Mouse (Mus musculus) cerebellum, adult (tissue): ENCODE results near the gene Hamp.

Experiments
- ATAC-seq: cut with Nextera tagmentation; 2 replicates; pipeline ENCODE4 v1.9.2; 2017; ENCODE audit warnings: mild to moderate bottlenecking, moderate library complexity, mixed read lengths; ENCODE audit not compliant: insufficient number of reproducible peaks, low FRiP score, low TSS enrichment

Hamp gene

DNA sequence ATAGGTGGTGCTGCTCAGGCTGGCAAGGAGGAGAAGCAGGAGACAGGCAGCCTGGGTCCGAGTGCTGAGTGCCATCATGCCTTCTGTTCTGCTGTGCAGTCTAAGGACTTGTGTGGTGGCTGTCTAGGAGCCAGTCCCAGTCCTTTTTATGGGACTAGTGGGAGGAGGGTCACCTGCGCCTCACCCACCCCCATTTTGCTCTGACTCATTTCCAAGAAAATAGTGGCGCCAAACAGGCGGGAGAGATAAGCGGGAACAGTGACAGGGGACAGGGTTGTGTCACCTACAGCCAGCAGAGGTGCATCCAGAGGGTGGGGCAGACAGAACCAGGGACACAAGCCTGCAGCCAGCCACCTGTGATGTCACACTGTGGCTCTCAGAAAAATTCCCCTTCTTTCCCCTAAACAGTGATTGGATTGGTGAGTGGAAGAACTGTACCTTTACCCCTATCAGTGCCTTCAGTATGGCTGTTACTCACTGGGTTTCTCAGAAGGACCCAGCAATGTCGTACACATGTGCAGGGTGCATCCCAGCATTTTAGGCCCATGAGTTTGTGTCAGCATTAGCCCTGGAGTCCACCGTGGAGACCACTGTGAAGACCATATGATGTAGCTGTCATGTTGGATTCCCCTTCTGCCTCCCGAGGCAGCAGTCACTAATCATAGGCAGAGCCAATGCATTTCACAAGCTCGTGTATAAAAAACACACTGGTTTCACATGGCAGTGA is at the start of gene Hamp:
TSS of gene Hamp (minus strand) at position 124 of the 727 bp plus-strand sequence.
- no peak for ATAC-seq

DNA sequence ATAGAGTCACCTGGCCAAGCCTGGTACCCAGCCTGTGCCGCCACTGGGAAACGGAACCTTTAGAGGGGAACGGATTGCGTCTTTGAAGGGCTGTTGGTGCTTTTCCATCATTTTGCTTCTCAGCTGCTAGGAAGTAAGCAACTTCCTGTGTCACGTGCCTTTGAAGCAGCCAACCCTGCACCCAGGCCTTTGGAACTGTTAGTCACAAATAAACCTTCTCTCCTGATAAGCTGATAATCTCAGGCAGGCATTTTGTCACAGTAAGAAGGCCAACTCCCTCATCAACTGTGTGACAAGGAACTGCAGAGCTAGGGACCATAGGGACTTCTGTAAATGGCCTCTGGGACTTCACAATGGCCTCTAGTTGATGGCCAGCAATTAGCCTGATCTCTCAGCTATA is 48.3 kb upstream of the Hamp start:
- ATAC-seq, result no peak

DNA sequence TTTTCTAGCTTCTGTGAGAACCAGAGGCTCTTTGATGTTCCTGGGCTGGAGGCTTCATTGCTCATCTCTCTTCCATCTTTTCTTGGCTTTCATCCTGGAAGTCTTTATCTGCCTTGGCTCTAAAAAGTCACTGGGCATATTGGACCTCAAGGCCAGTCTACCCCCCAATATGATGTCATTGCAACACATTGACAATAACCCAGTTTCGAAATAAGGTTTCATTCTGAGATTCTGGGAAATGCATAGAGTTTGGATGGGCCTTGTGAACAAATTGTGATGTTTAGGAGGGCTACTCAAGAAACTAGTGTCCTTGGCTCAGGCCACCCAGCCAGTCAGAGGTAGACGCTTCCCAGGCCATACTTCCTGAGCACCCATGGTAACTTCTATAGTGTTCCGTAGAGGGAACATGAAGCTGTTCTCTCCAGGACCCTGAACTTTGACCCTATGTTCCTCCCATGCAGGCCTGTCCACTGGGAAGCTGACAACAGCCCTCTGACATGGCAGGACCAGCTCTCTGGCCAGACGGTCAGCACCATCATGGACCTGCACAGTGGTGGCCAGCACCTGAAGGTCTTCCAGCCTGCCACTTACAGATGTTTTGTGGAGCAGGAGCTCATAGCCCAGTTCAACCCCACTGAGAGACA is 44.8 kb upstream of the Hamp start:
- no peak for ATAC-seq

DNA sequence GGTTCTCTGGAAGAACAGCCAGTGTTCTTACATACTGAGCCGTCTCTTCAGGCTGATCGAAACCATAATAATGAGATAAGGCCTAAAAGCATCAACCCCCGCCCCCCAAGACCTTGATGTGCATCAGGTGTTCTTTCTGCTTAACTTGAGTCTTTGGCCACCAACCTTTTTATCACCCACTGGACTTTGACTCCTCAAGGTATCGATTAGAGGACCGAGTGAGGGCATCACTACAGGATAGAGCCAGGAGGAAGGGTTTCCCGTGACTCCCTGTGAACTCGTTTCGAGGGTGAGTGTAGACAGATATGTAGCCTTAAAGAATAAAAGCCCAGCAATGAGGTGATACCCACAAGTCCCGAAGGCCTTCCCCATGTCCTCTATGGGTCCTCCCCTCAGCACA is 41.5 kb upstream of the Hamp start:
- no peak for ATAC-seq

DNA sequence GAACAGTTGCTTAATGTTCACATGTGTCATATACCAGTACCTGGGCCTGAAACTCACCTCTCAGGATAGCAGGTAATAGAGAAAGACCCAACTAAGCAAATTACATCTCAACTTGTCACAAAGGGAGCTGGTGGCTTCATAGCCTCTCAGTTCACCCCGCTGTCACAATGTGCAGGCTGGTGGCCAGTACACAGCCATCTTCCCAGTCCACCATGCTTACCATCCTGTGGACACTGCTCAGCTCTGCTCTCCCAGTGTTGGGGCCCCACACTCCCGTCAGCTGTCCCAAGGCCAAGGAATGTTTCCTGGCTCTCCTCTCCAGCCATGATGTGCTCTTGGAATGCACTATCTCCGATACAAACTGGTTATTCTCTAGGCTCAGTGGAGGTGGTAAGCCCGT is 37.9 kb upstream of the Hamp start:
- ATAC-seq, result no peak

DNA sequence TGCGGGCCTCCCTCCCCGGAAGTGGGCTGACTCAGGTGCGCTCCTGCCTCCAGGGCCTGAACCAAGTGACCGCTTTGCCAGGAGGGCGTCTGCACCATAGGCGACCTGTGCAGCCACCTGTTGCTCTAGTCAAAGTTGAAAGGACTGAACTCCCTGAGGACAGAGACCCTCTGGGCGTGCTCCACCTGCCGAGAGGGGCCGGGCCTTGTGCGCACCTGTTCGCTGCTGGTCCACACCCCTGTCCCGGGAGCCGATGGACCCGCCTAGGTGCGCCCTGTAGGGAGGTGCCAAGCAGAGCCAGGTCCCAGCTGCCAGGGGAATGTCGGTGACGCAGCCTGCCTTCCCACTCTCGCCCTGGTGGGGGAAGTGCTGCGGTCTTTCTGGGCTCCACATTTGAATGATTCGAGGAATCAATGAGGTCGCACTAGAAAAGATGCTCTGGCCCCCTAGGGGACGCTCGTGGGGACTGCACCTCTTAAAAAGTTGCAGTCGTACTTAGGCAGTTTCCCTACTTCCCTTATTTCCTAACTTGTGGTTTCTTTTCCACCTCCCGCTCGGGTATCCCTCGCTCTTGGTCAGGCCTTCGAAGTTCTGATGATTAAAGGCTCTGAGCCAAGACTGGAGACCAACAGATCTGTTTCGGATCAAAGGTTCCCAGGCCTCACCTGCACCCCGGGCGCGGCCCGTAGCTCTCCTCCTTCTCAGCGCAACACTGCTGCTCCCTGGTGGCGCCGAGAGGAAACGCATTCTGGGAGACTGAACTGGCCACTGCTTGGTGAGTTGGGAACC is 29.9 kb upstream of the Hamp start, which contains the start of gene Fam187b:
TSS of gene Fam187b (plus strand) at position 290 of the 789 bp plus-strand sequence.
- ATAC-seq, result peak; percentile 64

DNA sequence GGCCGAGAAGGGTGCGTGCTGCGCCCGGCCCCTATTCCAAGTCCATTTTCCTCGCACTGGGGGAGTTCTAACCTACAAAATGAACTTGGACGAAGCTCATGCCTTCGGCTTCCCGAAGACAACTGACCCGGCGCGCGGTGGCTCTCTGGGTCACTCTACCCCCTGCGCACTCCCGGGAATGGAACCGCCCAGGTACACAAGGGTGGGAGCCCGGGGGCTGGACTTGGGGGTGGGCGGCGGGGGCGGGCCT is 29.3 kb upstream of the Hamp start, which contains the start of gene Lsr:
TSS of gene Lsr (minus strand) at position 214 of the 250 bp plus-strand sequence.
- ATAC-seq, result no peak

DNA sequence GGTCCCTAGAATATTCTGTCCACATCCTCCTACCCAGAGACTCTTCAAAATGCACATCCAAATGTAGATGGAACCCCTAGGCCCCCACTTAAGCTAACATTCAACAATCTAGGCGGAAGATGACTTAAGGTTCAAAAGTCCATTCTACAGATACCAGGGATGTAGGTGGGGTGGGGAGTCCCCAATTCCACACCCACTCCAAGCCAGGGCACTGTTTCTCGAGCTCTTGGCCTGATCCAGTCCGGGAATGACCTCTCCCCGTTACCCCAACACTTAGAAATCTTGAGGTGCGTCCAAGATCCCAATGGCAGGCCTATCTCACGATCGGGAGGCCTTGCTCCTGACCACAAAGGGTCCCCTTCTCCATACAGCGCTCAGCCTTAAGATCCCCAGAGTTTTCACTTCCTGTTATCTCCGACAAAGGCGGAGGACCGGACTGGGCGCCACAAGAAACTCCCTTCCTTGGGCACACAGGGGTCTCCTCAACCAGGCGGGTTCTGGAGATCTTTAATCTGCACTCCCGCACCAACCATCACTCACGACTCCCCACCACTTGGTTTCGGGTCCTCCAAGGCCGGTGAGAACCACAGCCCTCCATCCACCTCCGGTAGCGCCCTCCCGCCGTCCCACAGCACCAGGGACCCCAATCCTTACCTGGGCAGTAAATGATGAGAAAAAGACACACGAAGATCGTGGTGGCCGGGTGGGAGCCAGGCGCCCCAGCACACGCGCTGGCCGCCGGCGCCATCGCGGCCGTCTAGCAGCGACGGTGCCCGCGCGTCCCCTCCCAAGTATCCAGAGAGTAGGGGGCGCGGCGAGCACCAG is 28.8 kb upstream of the Hamp start:
- no peak for ATAC-seq

DNA sequence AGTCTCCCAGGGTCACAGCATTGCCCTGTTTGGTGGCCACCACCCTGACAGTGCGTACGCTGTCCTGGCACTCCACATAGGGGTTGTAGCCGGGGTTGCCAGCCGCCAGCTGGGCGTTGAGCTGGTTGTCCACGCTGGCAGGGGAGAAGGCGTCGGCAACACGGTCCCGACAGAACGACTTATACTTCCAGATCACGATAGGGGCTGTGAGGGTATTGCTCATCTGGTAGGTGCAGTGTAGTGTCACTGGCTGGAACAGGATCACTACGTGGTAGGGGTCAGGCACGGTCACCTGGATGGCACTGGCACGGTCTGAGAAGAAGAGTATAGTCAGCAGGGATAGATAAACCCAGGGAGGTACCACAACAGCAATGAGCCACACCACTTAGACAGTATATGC is 28.1 kb upstream of the Hamp start:
- no peak for ATAC-seq

DNA sequence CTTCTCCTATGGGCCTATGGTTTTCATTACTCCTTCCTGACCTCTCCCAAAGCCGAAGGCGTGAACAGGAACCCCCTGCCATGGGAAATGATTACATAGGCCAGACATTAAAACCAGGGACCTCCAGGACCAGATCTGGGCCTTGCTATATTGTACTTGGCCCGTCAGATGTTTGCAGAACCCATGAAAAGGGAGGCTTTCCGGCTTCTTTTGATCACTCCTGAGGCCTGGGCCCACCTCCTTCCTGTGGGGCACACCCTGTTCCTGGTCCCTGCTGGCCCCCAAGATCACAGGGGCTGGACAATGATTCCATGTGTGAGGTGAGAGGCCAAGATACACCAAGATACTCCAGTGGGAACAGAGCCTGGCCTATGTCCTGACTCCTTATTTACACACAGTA is 25.3 kb upstream of the Hamp start:
- ATAC-seq, result no peak

DNA sequence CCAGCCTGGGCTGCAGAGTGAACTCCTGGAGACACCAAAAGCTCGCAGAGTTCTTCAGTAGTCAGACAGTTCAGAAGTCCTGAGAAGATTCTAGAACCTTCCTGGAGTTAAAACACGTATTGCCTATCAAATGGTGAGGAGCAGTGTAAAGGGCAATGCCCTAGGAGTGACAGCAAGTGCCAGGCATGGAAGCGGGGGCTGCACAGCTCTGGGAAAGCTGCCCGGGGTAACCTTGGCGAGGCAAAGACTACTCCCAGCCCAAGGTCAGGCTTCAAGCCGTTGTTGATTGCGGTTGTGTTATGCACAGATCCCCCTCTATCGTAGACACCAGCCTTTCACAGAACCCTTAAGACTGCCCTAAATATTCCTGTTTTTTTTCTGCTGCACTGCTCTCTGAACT is 24.8 kb upstream of the Hamp start:
- no peak for ATAC-seq

DNA sequence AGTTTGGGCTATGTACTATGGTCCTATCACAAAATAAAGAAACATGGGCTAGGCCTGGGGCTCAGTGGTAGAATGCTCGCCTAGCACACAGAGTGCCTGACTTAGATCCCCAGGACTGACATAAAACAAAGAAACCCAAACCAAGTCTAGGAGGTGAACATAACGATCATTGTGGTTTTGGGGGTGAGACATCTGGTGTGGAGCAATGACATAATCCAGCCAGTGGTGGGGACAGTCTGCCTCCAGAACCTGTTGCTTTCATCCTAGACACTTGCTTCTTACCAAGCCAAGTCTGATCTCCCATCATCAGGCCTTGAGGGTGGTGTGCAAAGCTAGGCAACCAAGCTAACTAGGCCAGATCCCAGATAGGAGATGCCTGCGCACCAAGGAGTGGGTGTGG is 22.8 kb upstream of the Hamp start:
- no peak for ATAC-seq

DNA sequence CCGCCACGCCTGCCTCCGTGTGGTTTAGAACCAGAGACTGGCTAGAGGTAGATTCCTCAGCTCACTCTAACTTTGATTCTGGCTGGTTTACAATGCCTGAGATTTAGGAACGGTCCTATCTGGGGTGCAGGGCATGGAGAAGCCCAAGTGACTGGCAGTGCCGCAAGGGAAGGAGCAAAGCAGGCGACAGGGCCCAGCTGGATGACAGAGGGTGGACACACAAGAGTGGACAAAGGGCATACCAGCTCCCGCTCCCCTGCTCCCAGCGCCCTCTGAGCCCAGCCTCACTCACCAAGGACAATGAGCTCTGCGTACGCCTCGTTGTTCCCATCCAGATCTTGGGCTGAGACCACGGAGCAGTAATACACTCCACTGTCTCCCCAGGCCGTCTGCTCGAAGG is 21.8 kb upstream of the Hamp start:
- ATAC-seq, result no peak

DNA sequence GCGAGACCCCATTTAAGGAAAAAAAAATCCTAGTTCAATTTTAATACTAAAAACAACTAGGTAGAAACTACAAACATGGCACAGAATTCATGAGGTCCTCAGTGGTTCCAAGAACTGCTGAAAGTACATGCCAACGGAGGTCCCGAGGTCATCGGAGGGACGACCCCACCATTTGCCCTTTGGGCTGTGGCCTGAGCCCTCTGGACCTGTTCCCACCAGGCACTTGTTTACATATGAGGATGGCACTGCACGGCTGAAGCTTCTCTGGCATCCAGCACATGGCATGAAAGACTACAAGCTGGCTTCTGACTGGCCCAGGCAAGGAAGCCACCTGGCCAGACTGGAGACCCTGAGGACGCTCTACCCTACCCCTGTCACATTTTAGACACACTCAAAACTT is 20.5 kb upstream of the Hamp start:
- ATAC-seq, result no peak

DNA sequence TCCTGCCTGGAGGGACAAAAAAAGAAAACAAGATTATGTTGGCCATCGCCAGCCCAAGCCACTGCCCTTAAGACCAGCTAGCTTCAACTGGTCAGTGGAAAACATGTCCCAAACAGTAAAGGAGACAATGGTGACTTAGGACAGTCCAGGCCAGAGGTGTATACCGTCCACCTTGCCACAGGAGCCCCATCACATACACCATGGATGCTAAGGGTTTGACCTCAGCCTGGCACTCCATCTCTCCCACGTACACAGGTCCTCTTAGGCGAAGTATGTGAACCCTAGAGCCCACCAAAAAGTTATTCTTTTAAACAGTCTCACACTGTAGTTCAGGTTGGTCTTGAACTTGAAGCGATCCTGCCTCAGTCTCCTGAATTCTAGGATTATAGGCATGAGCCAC is 19.0 kb upstream of the Hamp start:
- no peak for ATAC-seq

DNA sequence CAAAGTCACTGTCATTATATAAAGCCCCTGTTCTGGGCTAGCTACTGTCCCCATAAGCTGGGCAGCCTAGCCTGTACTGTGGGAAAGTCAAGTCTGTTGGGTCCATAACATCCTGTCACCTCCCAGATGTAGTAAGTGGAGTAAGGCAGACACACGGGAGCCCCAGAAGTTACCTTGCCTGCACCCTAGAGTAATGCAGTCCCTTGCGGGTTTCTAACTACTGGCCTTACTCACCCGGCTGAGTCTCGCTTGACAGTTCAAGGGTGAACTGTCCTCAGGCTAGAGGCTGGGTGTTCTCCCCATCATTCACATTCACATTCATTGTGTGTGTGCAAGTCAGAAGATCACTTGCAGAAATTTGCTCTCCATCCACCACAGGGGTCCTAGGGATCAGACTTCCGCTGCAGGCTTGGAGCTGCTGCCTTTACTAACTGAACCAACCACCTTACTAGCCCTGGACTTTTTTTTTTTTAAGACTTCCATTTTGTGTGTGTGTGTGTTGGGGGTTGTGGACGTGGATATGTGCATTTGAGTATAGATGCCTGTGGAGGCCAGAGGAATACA is 16.0 kb upstream of the Hamp start:
- ATAC-seq, result no peak

DNA sequence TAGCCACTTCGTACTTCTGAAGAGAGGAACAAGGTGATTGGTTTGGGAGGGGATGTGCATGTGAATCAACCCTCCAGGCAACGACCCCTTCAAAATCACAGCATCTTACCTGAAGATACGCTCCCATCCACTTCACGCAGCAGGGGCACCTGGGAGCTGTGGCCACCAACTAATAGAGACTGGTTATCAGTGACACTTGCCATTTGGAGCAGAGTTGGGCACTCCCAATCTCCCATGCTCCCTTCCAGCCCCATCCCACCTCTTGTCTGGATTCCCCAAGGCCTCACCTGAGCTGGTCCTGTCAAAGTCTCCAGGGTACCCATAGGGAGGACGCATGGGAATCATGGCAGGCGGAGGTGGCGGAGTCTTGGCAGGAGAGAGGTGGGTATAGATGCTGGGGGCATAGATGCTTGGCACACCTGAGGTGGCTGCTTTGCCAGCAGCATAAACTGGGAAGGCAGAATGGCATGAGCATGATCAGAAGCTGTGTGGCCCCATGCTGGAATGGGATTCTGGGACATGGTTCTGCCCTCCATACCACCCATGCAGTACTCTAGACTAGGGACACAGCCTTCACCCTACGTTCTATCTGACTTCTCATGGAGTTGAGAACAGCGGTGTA is 15.1 kb upstream of the Hamp start:
- ATAC-seq, result no peak

DNA sequence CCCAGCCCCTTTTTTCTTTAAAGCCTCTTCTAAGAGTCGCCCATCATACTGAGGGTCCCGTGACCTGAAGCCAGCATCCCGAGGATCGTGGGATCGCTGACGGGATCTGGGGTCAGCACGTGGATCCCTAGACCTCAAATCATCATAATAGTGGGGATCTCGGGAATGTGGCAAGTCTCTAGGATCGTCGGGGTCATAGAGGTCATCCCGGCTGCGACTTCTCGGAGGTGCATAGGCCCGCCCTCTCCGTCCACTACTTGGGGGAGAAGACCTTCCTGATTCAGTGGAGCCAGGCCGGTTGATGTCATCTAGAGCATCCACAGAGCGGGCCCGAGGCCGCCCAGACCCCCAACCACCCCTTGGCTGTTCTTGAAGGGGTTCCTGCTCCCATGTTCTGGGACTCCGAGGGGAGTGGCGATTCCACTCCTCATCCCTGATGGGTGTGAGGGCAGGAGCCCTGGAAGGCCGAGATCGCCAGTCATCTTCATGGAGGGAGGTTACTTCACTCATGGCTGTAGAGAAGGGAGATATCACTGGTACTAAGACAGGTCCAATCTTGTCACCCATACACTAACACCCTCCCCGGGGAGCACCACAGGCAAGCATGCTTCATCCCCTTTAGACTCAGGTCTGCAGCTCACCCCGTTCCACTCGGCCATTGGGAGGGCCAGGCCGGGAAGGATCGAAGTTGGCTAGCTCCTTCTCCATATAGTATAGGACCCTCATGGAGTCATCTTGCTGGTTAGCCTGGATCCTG is 14.5 kb upstream of the Hamp start:
- no peak for ATAC-seq

DNA sequence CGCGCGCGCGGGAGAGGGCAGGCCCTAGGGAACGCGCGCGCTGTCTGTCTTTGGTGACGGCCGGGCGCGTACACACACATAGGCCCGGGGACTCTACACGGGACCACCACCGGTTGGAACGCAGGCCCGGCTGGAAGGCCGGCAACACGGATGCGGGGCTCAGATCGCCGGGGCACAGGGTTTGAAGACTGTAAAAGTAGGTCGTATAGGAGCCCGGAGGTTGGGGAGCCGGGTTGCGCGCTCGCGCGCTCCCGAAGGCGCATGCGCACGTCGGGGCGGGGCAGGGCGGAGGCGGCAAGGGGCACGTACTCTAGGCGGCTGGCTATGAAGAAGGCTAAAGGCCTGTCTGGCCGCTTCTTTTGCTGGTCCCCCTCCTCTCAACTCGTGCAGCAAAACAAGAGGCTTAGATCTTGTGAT is 13.5 kb upstream of the Hamp start:
- peak; percentile 59 for ATAC-seq
